Mouse (Mus musculus) CH12.LX (cell line): ENCODE data around the gene Colq.

Experiments used
- CTCF ChIP-seq, 2 experiments: IDR thresholded peaks in 1 of 2; conservative IDR thresholded peaks in 1 of 2; 2 replicates each; pipeline ENCODE4 v1.5.1; 2011 to 2012; ENCODE audit warnings: low read depth in 2 of 2, low read length in 2 of 2, improper control_type of control experiment in 1 of 2, inconsistent platforms in 1 of 2, mild to moderate bottlenecking in 1 of 2, moderate library complexity in 1 of 2
- ETS1 ChIP-seq: conservative IDR thresholded peaks from 2 replicates; pipeline ENCODE4 v1.6.1; 2012; ENCODE audit warnings: low read depth, mild to moderate bottlenecking, inconsistent platforms, low read length, improper control_type of control experiment, moderate library complexity
- GABPA ChIP-seq: IDR thresholded peaks from 2 replicates; pipeline ENCODE4 v1.6.1; 2012; ENCODE audit warnings: low read depth, low read length, improper control_type of control experiment, inconsistent platforms; ENCODE audit not compliant: insufficient replicate concordance
- HCFC1 ChIP-seq: IDR thresholded peaks from 2 replicates; pipeline ENCODE4 v1.6.1; 2012; ENCODE audit warnings: low read depth, mild to moderate bottlenecking, inconsistent platforms, low read length, improper control_type of control experiment
- IRF4 ChIP-seq: IDR thresholded peaks from 2 replicates; pipeline ENCODE4 v1.6.1; 2014; ENCODE audit warnings: low read depth, mild to moderate bottlenecking, inconsistent platforms, low read length, improper control_type of control experiment
- MAX ChIP-seq: IDR thresholded peaks from 2 replicates; pipeline ENCODE4 v1.6.1; 2011; ENCODE audit warnings: low read length, improper control_type of control experiment
- POLR2A ChIP-seq: IDR thresholded peaks from 2 replicates; pipeline ENCODE4 v1.6.1; 2011; ENCODE audit warnings: low read depth, mild to moderate bottlenecking, improper control_type of control experiment, low read length
- SIN3A ChIP-seq: IDR thresholded peaks from 2 replicates; pipeline ENCODE4 v1.6.1; 2012; ENCODE audit warnings: low read length, improper control_type of control experiment, inconsistent platforms
- USF1 ChIP-seq: IDR thresholded peaks from 2 replicates; pipeline ENCODE4 v1.6.1; 2014; ENCODE audit warnings: low read depth, mild to moderate bottlenecking, inconsistent platforms, low read length, improper control_type of control experiment

GRCm38 (mm10) chr14:31591243-31591642 lies at the start of gene Colq:
- TF ChIP-seq POLR2A (no peak), USF1 (no peak), CTCF (conservative IDR thresholded peaks at IDR 0.05 in 1 of 2, IDR thresholded peaks at IDR 0.05 in 1 of 2; ENCODE audit: low read depth in 2 of 2, low read length in 2 of 2) (no peak), HCFC1 (no peak), IRF4 (no peak), MAX (no peak), SIN3A (no peak), ETS1 (no peak), GABPA (no peak)
